ENCODE assay signal across 10 mouse cellular contexts in the genomic region with DNA sequence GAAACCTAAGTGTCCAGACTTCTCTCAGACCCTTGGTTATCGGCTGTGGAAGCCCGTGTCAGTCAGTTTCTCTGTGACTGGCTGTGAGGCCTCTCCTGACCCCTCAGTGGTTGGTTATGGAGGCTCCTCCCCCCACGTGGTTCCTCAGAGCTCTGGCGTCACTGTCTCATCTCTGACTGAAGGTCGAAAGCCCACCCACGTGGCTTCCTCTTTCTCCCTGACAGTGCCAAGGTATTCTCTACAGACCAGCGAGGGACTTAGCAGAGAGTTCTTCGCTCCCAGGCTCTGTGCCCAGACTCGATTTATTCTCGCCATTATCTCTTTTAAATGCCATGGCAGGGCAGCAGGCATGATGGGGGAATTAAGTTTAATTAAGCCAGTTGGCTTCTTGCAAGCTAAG. TPM values are rescaled to one million over a fixed set of nuclear protein-coding genes. Genes with fewer than 3 reads are reported as not detected.
DNase-seq lines count a peak whose midpoint lies in the region; ATAC-seq lines count a peak whose summit lies in the region.
"Had no signal": no experiment of that assay in that cellular context is flagged by ENCODE, and none has a peak within 500 bp of the region (broad histone marks: within the 10 kb centered on the region; RNA-seq: fewer than 3 reads in every experiment).

No protein-coding gene starts in this region.

- 38% methylated on average over 10 of the region's 10 CpGs for WGBS in midbrain, embryonic 16.5 days
- WGBS in midbrain, embryonic 15.5 days = 39% methylated on average over 10 of the region's 10 CpGs
- 59% methylated on average over 10 of the region's 10 CpGs for WGBS in forebrain, embryonic 12.5 days
- WGBS in liver, embryonic 11.5 days = 46% methylated on average over 10 of the region's 10 CpGs

- no peak overlapping the region for H3K4me3 ChIP-seq in midbrain, embryonic 16.5 days (ENCODE audit: low read depth, low read length)
- no peak overlapping the region for H3K4me3 ChIP-seq in midbrain, embryonic 15.5 days
- no peak overlapping the region for H3K4me3 ChIP-seq in forebrain, embryonic 12.5 days (replicated peaks)
- H3K4me3 ChIP-seq in liver, embryonic 11.5 days (ENCODE audit: low read depth, low read length) = no peak overlapping the region
- H3K4me3 ChIP-seq: heart, embryonic 13.5 days had no signal

- no peak overlapping the region for H3K9ac ChIP-seq in midbrain, embryonic 16.5 days (ENCODE audit: low read depth, low read length)
- no peak overlapping the region for H3K9ac ChIP-seq in midbrain, embryonic 15.5 days
- no peak overlapping the region for H3K9ac ChIP-seq in forebrain, embryonic 12.5 days
- no peak overlapping the region for H3K9ac ChIP-seq in liver, embryonic 11.5 days (ENCODE audit: low read depth, low read length)
- H3K9ac ChIP-seq: heart, embryonic 13.5 days had no signal

- no peaks in the 10 kb centered on the region for H3K9me3 ChIP-seq in midbrain, embryonic 16.5 days (replicated peaks; ENCODE audit: control insufficient read depth, low read length, poor library complexity, severe bottlenecking)
- no peaks in the 10 kb centered on the region for H3K9me3 ChIP-seq in midbrain, embryonic 15.5 days
- no peaks in the 10 kb centered on the region for H3K9me3 ChIP-seq in forebrain, embryonic 12.5 days
- H3K9me3 ChIP-seq in liver, embryonic 11.5 days (ENCODE audit: control insufficient read depth, low read length) = no peaks in the 10 kb centered on the region

- H3K27me3 ChIP-seq in midbrain, embryonic 16.5 days (ENCODE audit: control insufficient read depth, insufficient read depth, low read depth, low read length) = no peaks in the 10 kb centered on the region
- H3K27me3 ChIP-seq in midbrain, embryonic 15.5 days (replicated peaks) = no peaks in the 10 kb centered on the region
- H3K27me3 ChIP-seq in forebrain, embryonic 12.5 days = no peaks in the 10 kb centered on the region
- H3K27me3 ChIP-seq in liver, embryonic 11.5 days (replicated peaks; ENCODE audit: control insufficient read depth, insufficient read depth, low read length) = no peaks in the 10 kb centered on the region

- ATAC-seq in midbrain, embryonic 16.5 days = no peak; the same call in 1 of the 2 replicates
- ATAC-seq in midbrain, embryonic 15.5 days (replicated peaks) = no peak; the same call in 1 of the 2 replicates
- no peak for ATAC-seq in forebrain, embryonic 12.5 days (ENCODE audit: low FRiP score)
- ATAC-seq in liver, embryonic 11.5 days (replicated peaks; ENCODE audit: low FRiP score) = no peak

- DNase-seq in heart, adult 11 months = peak; percentile 78
- DNase-seq in heart, adult 9 months (ENCODE audit: low spot score in 2 of 2) = no peak
- DNase-seq in adrenal gland, postnatal 36 days = peak; percentile 16 to 47
- peak; percentile 73 for DNase-seq in retina, postnatal 1 day
- no peak for DNase-seq in liver, embryonic 11.5 days (ENCODE audit: low spot score)
- DNase-seq: lung, postnatal 4 days had no signal

- peaks cover 4% of the 10 kb centered on the region; the same call in 1 of the 2 replicates for H3K4me1 ChIP-seq in midbrain, embryonic 16.5 days (ENCODE audit: control insufficient read depth, insufficient read depth, low read length)
- H3K4me1 ChIP-seq in midbrain, embryonic 15.5 days = peaks cover 8% of the 10 kb centered on the region; the same call in 1 of the 2 replicates
- no peaks in the 10 kb centered on the region; the same call in 1 of the 2 replicates for H3K4me1 ChIP-seq in forebrain, embryonic 12.5 days
- H3K4me1 ChIP-seq in liver, embryonic 11.5 days (replicated peaks; ENCODE audit: control insufficient read depth, insufficient read depth, low read length) = no peaks in the 10 kb centered on the region

- H3K27ac ChIP-seq in midbrain, embryonic 16.5 days (ENCODE audit: low read length) = no peak overlapping the region
- no peak overlapping the region for H3K27ac ChIP-seq in midbrain, embryonic 15.5 days
- no peak overlapping the region for H3K27ac ChIP-seq in forebrain, embryonic 12.5 days
- H3K27ac ChIP-seq in liver, embryonic 11.5 days (ENCODE audit: low read depth, low read length) = no peak overlapping the region
- H3K27ac ChIP-seq: heart, embryonic 13.5 days had no signal

- H3K4me2 ChIP-seq in midbrain, embryonic 16.5 days (ENCODE audit: low read length) = peak overlapping the region; percentile 6; the same call in 1 of the 2 replicates
- no peak overlapping the region for H3K4me2 ChIP-seq in midbrain, embryonic 15.5 days
- no peak overlapping the region for H3K4me2 ChIP-seq in forebrain, embryonic 12.5 days
- H3K4me2 ChIP-seq in liver, embryonic 11.5 days = no peak overlapping the region
- H3K4me2 ChIP-seq: heart, embryonic 13.5 days had no signal

- H3K36me3 ChIP-seq in midbrain, embryonic 16.5 days (ENCODE audit: control insufficient read depth, insufficient read depth, low read length) = no peaks in the 10 kb centered on the region
- no peaks in the 10 kb centered on the region for H3K36me3 ChIP-seq in midbrain, embryonic 15.5 days (replicated peaks)
- H3K36me3 ChIP-seq in forebrain, embryonic 12.5 days (replicated peaks) = no peaks in the 10 kb centered on the region
- no peaks in the 10 kb centered on the region for H3K36me3 ChIP-seq in liver, embryonic 11.5 days (ENCODE audit: control insufficient read depth, insufficient read depth, low read length)
- H3K36me3 ChIP-seq: heart, embryonic 13.5 days had no signal

RNA-seq across cellular contexts. Expression of a gene that starts 55.3 kb away (rescaled TPM):
- 52.0 and 52.1 TPM in 2 replicates for polyA plus RNA-seq in midbrain, embryonic 16.5 days (2015; fragmentation: Nextera tagmentation; extraction: Ambion mirVana)
- polyA plus RNA-seq in midbrain, embryonic 15.5 days (2015; fragmentation: Nextera tagmentation; extraction: Ambion mirVana) = 61.5 and 68.6 TPM in 2 replicates
- total RNA-seq in adrenal gland, postnatal 36 days (2021) = 1 to 10 TPM; 1.9 to 2.0 TPM
- polyA plus RNA-seq in forebrain, embryonic 12.5 days (2016; fragmentation: Nextera tagmentation; extraction: Ambion mirVana) = 21.0 and 22.8 TPM in 2 replicates
- 0.97 and 1.3 TPM in 2 replicates for polyA plus RNA-seq in liver, embryonic 11.5 days (2014; fragmentation: Nextera tagmentation; extraction: Ambion mirVana)

Comparison
In these comparisons a context has a peak if more than half of its experiments do, and no peak if none do; other contexts are left out.
1. DNase-seq: peak in heart, adult 11 months (single experiment), adrenal gland, postnatal 36 days (2 of 2) and retina, postnatal 1 day (single experiment); none in heart, adult 9 months (0 of 2) and liver, embryonic 11.5 days (single experiment).